10 mouse cellular contexts compared by ENCODE assay signal in genomic region chr8:39297548-39298306, GRCm38 (mm10).
DNase-seq lines count a peak whose midpoint lies in the region; ATAC-seq lines count a peak whose summit lies in the region.
"Had no signal": no experiment of that assay in that cellular context is flagged by ENCODE, and none has a peak within 500 bp of the region (broad histone marks: within the 10 kb centered on the region; RNA-seq: fewer than 3 reads in every experiment).

No protein-coding gene starts in this region.

- DNase-seq in kidney, adult 9 months, result peak; percentile 8
- DNase-seq in kidney, adult 8-10 months, result no peak
- DNase-seq in kidney, postnatal 14 days, result peak; percentile 12
- no peak for DNase-seq in cerebellum, adult 9-10 months
- DNase-seq in cerebellum, postnatal 36 days, result no peak
- DNase-seq in thymus, adult 18-20 months, result no peak

- no peak overlapping the region for H3K4me3 ChIP-seq in embryonic facial prominence, embryonic 13.5 days
- H3K4me3 ChIP-seq in midbrain, embryonic 13.5 days (replicated peaks), result no peak overlapping the region
- H3K4me3 ChIP-seq: hindbrain, embryonic 15.5 days; myocyte had no signal

- no peaks in the 10 kb centered on the region for H3K9me3 ChIP-seq in embryonic facial prominence, embryonic 13.5 days
- H3K9me3 ChIP-seq in midbrain, embryonic 13.5 days, result no peaks in the 10 kb centered on the region
- H3K9me3 ChIP-seq: hindbrain, embryonic 15.5 days had no signal

- 17% methylated on average over 12 of the region's 12 CpGs for WGBS in embryonic facial prominence, embryonic 13.5 days
- WGBS in midbrain, embryonic 13.5 days, result 18% methylated on average over 12 of the region's 12 CpGs

- no peaks in the 10 kb centered on the region for H3K27me3 ChIP-seq in embryonic facial prominence, embryonic 13.5 days
- H3K27me3 ChIP-seq in midbrain, embryonic 13.5 days, result no peaks in the 10 kb centered on the region
- H3K27me3 ChIP-seq: hindbrain, embryonic 15.5 days had no signal

- H3K36me3 ChIP-seq in embryonic facial prominence, embryonic 13.5 days, result no peaks in the 10 kb centered on the region
- no peaks in the 10 kb centered on the region for H3K36me3 ChIP-seq in midbrain, embryonic 13.5 days
- H3K36me3 ChIP-seq: hindbrain, embryonic 15.5 days had no signal

- ATAC-seq in embryonic facial prominence, embryonic 13.5 days (ENCODE audit: insufficient number of reproducible peaks, insufficient read depth, low FRiP score, low TSS enrichment, low read depth), result no peak
- ATAC-seq in midbrain, embryonic 13.5 days, result no peak

- peak overlapping the region; percentile 38 for H3K4me2 ChIP-seq in embryonic facial prominence, embryonic 13.5 days
- peak overlapping the region; percentile 30 for H3K4me2 ChIP-seq in midbrain, embryonic 13.5 days (replicated peaks)
- H3K4me2 ChIP-seq: hindbrain, embryonic 15.5 days had no signal

- no peak overlapping the region for H3K9ac ChIP-seq in embryonic facial prominence, embryonic 13.5 days
- H3K9ac ChIP-seq in midbrain, embryonic 13.5 days (replicated peaks), result no peak overlapping the region
- H3K9ac ChIP-seq: hindbrain, embryonic 15.5 days had no signal

- no peak overlapping the region for H3K27ac ChIP-seq in embryonic facial prominence, embryonic 13.5 days
- H3K27ac ChIP-seq in midbrain, embryonic 13.5 days, result no peak overlapping the region
- H3K27ac ChIP-seq: hindbrain, embryonic 15.5 days had no signal

- peaks cover 2% of the 10 kb centered on the region; the same call in 1 of the 2 replicates for H3K4me1 ChIP-seq in embryonic facial prominence, embryonic 13.5 days
- no peaks in the 10 kb centered on the region; the same call in 1 of the 2 replicates for H3K4me1 ChIP-seq in midbrain, embryonic 13.5 days (replicated peaks)
- H3K4me1 ChIP-seq: hindbrain, embryonic 15.5 days had no signal

Comparison
In these comparisons a context has a peak if more than half of its experiments do, and no peak if none do; other contexts are left out.
1. DNase-seq: peak in kidney, adult 9 months (single experiment) and kidney, postnatal 14 days (single experiment); none in kidney, adult 8-10 months (0 of 2), cerebellum, adult 9-10 months (single experiment), cerebellum, postnatal 36 days (0 of 2) and thymus, adult 18-20 months (0 of 2).